Mouse (Mus musculus) thymus, postnatal 25 days (tissue): Measurements from ENCODE around the gene Sytl3.
"Not testable (repeated sequence)": the region's sequence is repeated elsewhere in the genome, so short reads cannot be mapped to it uniquely, and the experiment has no call there.

Experiments used
- DNase-seq: peaks from one replicate; pipeline ENCODE4 v3.0.0; 2022

Gene Sytl3

DNA sequence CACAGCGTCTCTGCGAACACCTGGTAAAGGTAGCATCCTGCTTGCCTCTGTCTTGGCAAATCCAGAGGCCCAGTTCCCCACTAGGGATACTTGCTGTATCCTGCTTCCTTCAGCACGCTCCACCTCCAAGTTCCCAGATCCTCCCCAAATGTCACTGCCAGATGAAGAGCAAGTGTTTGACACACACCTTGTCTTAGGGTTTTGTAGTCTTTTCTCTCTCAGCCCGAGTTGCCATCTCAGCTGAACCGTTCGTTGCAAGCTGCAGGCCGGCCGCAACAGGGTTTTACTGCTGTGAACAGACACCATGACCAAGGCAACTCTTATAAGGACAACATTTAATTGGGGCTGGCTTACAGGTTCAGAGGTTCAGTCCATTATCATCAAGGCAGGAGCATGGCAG lies 12.1 kb upstream of the Sytl3 start:
- DNase-seq, result not testable (repeated sequence)

DNA sequence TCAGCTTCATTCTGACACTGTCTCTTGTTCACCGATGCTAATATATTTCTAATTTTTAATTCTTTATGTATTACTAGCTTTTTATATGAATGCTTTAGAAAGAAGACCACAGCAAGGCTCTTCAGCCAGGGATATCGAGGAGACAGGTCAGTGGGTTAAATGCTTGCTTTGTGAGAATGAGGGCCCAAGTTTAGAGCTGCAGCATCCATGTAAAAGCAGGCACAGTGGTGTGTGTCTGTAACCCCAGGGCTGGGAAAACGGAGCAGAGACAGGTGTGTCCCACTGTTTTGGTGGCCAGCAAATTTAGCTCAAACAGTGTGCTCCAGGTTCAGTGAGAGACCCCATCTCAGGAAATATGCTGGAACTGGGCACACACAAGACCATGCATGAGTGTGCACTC lies 11.4 kb upstream of the Sytl3 start:
- DNase-seq, result not testable (repeated sequence)

DNA sequence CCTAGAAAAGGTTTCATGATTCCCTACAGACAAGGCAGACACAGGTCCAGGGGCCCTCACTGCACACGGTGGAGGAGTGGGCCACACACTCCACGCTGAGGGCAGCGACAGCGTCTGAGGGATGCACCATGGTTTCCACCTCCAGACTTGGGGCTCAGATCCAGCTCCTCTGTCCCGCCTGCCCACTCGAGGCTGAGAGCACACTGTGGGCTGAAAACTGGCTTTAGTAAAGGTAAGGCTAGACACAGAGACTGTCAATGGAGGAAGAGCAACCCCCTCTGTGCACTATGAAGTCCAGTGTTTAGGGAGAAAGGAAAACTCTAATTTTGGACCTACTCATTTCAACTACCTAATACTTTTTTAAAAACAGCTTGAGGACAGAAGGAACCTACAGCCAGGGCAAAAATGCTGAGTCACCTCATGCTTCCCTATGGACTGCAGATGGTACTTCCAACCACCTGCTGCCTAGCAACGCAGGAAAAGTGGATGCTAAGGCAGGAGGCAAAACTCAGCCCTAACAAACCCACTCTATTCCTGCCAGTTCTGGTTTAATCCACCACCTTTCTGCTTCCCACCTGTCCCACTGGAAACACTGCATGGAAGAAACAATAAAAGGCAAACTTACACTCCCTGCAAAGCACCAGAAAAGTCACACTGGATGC lies 7.9 kb upstream of the Sytl3 start:
- not testable (repeated sequence) for DNase-seq

DNA sequence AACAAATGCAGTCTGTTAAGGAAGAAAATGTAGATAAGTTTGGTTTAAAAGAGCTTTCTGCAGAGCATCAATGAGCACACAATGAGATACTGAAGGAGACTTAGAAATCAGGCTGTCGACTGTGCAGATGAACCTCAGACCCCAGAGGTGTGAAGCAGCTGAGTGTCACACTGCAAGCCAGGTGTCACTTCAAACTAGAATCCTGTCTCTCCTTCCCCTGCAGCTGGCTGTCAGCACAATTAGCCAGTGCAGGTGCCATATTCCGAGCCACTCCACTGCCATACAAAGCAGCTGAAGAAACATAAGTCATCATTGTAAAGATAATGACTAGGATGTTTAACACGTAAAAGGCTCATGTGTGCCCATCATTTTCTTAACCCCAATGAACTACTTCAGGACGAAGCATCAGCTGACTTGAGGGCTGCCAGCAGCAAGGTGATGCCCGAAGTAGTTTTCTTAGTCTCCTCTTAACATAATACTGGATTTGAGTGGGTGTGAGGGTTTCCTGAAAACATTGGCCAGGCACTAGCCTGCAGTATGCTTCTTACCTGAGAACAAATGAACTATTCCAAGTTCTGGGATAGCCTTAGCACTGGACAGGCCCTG lies 5.4 kb upstream of the Sytl3 start:
- peak; percentile 38 for DNase-seq

DNA sequence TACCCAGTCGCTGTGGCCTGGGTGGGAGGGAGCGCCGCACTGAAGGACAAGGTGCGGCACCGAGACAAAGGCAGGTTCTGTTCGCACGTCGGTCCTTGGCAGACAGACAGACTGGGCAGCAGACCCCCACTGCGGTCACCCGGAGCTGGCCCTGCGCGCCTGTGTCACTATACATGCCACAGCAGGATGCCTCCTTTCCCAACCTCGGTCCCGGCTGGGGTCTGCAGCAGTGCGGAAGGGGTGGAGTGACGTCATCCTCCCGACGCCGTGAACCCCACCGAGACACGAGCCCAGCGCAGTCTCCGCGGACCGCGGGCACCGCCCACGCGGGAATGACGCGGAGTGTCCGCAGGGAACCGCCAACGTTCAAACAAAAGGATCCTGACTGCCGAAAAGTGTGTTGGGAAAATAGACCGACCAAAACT lies 3.8 kb upstream of the Sytl3 start:
- DNase-seq, result peak; percentile 71

DNA sequence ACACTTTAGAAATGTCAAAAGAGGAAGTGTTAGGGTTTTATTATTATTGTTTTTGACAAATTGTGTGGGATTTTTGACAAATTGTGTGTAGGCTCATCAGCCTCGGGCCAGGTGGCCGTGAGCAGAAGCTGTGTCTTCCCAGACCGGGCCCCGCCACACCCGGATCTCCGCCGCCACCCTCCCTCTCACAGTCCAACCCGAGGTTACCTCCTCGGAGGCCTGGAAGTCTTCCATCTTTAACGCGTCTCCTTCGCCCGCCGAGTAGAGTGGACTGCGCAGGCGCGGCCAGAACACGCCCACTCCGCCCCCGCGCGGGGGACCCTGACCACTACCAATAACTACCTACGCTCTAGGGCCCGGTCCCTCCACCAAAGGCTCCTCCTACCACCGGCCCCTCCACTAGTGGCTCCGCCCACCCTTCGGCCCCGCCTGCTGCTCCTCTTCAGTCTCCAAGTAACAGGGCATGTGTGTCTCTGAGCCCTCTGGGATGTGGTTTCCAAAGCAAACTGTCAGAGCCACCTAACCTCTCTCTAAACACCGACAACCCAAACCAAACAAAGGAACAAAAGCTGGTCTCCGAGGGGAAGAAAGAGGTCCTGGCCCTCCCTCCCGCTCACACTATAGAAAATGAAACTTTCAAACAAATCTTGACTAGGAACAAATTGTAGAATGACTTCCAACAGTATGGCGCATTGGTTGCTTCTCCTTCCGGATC lies 3.2 kb upstream of the Sytl3 start, which contains the start of gene Dynlt1f:
TSS of gene Dynlt1f (minus strand) at position 334 of the 715 bp plus-strand sequence.
- peak; percentile 83 for DNase-seq

DNA sequence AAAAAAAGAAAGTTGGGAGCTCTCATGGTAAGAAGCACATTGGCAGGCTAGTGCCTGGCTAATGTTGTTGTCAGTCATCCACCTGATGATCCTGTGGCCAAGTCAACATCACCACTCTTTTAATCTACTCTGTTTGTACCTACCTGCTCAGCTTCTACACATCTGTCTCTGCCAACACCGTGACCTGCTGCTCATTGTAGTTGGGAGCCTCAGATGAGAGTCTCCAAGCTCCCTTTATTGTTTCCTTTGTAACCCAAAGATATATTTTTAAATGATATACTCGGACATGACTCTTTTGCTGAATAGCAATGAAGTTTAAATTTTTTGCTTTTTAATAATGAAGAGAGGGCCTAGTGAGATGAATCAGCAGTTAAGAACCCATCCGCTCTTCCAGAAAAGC lies 2.4 kb upstream of the Sytl3 start:
- not testable (repeated sequence) for DNase-seq

DNA sequence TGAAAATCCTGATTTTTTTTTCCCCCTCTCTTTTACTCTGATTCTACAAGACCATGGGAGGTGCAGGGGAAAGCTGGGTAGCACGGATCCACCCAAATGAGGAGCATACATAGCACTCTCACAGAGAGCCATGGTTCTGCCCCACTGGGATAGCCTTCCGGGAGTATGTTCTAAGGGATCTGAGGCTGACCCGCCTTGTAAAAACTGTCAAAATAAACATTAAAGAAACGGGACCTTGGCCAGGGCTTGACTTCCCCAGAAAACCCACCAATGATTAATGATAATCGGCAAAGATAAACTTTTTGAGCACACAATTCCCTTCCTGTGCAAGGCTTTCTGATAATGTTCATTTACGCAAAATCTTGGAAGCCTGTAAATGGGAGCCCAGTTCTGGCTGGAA lies 1.7 kb downstream of the Sytl3 start:
- DNase-seq, result peak; percentile 38

DNA sequence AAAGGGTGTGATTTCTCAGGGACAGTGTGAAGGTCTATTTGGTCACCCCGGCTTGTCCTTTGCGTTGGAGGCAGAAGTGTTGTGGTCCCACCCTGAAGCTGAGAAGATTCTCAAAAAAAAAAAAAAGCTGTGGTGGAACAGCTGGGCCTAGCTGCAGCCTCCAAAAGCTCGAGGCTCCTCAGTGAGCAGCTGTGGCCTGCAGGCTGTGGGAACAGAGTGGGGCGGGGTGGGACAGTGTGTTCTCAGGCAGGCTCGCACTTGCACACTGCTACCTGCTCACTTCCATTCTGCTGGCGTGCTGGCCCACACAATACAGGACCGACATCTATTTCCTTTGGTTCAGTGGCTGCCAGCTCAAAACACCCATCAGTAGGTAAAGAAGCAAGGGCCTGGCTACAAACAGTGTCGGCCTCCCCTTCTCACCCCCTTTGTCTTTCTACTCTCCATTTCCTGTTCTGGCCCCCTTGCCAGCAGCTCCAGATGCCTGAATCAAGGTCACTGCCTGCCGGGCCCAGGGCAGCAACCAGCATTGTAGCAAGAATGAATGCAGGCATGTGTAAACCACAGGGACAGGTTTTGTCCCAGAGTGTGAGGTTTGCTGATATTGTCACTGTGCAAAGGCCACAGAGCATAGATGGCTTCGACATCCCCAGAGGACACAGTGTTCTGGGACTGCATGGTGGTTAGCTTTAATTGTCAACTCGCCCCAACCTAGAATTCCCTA lies 2.4 kb downstream of the Sytl3 start:
- DNase-seq, result peak; percentile 77

DNA sequence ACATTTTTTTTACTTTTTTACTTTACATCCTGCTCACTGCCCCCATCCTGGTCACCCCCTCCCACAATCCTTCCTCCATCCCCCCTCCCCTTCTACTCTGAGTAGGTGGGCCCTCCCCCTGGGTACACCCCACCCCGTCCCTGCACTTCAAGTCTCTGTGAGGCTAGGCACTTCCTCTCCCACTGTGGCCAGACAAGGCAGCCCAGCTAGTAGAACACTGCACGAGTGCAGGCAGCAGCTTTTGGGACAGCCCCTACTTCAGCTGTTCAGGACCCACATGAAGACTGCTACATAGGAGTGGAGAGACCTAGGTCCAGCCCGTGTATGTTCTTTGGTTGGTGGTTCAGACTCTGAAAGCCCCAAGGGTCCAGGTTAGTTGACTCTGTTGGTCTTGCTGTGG lies 3.9 kb downstream of the Sytl3 start:
- DNase-seq, result peak; percentile 51

DNA sequence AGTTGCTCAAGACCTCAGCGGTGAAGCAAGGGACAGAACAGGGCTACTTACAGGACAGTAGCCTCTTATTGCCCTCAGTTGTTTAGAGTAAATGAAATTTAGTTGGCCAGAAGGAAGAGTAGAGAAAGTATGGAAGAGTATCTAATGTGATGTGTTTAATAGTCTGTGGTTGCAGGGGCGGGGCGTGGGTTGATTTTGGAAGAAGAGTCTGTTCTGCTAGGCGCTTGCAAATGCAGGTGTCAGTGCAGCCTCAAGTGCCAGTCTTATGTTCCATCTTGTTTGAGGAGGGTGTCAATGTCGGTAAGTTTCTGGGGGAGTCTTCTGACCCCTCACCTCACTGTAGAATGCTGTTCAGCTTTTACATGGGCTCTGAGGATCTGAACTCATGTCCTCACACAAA lies 6.5 kb downstream of the Sytl3 start:
- DNase-seq, result not testable (repeated sequence)

DNA sequence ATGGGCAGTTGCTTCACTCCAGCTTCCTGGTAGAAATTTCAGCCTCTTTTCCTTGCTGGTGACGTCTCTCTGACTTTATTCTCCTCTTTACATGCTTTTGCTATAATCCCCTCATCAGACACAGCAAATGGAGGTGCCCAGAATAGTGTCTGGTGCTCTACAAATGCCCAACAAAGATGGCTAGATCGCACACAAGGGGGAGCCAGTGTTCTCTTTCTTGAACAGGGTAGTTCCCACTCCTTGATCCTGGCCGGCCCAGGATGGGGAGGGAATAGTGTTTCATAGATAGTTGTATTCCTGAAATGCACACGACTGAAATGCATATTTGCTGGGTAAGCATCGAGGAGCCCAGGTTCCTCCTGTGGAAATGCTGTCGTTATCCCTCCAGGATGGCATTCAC lies 9.6 kb downstream of the Sytl3 start:
- not testable (repeated sequence) for DNase-seq

DNA sequence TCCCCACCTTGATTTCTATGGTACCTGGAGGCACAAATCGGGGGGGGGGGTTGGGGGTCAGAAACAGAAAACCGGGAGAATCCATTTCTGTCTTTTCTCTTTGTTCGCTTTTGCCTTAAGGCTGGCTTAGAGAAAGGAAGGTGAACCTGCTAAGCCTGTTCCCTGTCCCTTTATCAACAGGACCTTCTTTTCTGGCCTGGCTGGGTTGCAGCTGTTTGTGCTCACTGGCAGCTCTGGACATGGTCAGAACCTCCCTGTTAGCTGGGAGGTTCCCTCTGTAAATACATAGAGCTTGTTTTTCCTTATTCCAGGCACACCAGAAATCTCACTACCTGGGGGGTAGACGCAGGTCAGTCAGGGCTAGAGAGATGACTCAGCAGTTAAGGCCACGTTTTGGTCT lies 15.4 kb downstream of the Sytl3 start:
- not testable (repeated sequence) for DNase-seq

DNA sequence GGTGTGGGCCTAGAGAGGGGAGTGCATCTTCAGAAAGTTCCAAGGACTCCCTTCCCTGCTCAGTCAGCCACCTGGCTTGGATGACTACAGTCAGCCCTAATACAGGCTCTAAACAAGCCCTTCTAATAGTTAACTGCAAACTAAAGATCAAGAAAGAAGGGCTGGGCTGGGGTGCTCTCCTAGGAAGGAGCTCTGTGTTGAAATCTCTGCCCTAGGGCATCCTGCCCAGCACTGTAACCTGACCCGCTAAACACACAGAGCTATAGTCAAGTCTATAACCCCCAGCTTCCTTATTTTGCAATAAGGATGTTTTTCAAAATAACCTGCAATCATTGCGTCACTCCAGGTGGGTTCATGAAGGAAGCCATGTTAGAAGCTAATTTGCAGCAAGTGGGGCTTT lies 19.2 kb downstream of the Sytl3 start:
- DNase-seq, result not testable (repeated sequence)

DNA sequence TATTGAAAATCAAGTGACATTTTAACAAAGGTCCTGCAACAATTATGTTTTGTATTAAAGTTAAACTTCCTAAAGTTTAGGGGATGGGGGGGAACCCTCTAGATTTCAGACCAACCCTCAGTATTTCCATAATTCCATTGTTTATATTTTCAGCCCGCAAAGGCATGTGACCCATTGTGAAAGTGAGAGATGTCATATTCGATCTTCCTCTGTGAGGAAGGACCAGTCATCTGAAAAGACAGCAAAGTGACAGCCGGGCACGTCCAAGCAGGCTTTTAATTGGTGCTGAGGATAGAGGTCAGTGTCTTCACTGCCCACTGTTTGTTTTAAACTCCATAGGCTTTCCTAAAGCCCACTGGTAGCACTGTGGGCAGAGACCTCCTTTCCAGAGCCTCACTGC lies 22.8 kb downstream of the Sytl3 start:
- DNase-seq, result not testable (repeated sequence)

DNA sequence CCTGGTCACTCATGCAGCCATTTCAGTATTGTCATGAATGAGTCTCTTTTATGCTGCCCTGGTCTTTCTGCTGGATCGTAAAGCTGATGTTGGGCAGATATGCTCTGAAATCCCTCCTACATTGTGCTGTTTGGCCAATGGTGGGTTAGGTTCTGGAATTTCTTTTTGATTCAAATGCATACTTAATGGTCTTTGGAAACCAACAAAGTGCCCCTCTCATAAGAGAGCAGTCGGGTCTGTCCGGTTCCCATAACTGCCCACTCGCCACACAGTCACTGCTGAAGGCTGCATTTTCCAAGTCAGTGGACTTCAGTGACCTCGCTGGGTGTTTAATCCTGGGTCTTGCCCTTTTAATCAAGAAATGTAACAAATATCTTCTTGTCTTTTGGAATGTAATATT lies 24.8 kb downstream of the Sytl3 start:
- DNase-seq, result not testable (repeated sequence)

DNA sequence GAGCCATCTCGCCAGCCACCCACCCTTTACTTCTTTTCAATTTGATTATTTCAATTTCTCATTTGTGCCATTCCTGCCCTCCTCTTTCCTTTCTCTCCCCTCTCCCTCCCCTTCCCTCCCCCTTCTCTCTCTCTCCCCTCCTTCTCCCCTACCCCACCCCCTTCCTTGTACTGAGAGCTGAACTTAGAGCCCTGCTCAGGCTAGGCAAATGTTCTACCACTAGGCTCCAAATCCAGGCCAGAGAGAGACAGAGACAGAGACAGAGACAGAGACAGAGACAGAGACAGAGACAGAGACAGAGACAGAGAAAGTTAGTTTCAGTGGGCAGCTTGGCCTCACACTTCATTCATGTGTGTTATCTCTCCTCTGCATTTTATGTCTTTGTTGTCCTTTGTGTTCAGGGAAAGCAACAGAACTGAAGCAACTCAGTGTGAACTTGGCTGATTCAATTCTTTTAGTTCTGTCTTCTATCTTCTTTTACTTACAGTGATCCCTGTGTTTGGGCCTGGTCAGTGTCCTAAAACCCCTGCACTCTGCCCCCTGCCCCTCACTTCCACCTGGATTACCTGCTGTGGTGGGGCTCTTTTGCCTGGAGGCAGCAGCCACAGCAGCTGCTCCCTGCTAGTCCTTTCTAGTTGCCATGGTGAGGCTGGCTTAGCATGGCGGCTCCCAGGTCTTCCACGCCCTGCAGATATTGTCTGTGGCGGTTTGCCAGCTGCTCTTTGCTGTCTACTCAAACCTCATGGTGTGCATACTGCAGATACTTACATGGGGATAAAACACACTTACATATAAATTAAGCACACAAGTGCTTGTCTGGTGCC lies 25.8 kb downstream of the Sytl3 start:
- DNase-seq, result not testable (repeated sequence)

DNA sequence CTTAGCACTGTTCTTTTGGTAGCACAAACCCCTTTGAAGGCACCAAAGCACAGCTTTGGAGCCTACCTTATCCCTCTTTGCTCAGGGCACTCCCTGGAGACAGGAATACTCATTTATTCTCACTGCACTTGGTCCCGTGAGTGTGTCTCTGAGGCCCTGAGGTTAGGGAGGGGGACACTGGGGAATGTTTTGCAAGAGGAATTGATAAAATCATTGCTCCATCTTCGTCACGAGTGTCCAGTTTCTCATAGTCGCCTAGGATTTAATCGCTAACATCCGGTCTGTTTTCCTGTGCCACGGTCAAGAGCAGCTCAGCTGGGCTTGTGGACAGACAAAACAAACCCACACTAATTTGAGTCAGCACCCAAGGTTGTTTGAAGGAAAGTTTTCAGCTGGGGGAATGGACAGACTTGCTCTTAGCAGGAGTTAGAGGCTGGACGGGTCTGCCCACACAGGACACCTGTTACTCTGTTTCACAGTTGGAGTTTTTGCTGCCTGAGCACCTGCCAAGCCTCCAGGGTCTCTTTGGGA lies 26.5 kb downstream of the Sytl3 start:
- not testable (repeated sequence) for DNase-seq

DNA sequence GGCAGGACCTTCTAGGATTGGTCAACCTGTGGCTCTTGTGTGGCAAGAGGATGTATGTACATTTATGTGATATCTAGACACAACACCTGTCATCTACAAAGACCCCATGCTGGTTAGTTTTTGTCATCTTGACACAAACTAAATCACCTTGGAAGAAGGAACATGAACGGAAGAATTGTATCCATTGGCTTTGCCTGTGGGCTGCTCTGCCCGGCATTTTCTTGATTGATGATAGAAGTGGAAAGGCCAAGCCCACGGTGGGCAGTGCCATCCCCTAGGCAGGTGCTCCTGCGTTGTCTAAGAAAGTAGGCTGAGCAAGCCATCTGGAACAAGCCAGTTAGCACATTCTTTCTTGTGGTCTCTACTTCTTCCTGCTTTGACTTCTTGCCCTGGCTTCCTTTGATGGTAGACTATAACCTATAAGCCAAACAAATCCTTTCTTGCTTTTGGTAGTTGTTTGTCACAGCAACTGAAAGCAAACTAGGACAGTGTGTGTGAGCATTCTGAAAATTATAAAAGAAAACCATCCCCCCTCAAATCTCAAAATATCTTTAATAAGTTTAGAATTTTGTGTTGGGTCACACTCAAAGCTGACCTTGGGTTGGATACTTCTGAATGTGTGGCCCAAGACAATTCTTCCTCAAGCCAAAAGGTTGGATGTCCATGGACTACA lies 27.5 kb downstream of the Sytl3 start:
- peak; percentile 73 for DNase-seq

DNA sequence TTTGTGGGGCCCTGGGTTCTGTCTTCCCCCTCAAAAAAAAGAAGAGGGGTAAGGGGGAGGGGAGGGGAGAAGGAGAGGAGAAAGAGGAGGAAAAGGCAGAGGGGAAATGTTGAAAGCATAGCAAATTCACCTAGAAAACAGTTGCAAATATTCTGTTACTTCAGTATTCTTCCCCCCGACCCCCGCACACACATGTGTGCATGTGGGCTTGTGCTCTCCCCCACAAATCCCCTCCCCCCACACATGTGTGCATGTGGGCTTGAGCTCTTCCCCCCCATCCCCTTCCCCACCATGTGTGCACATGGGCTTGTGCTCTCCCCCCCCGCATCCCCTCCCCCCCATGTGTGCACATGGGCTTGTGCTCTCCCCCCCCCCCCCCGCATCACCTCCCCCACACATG lies 30.5 kb downstream of the Sytl3 start:
- peak; percentile 48 for DNase-seq

DNA sequence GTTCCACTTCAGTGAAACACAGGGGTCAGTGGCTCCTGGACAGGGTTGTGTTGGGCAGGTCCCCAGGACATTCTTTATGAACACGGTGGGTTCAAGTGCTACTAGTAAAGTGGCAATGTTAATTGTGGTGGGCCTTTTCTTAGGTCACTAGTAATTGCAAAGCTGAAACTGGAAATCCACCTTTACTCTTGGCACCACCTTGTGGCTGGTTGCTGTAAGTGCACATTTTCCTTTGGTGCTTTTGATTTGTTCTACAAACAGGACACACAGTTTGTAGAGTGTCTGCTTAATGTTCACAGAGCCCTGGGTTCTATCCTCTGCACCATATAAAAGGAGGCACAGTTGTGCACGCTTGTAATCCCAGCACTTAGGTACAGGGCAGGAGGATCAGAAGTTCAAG lies 32.7 kb downstream of the Sytl3 start:
- peak; percentile 96 for DNase-seq

DNA sequence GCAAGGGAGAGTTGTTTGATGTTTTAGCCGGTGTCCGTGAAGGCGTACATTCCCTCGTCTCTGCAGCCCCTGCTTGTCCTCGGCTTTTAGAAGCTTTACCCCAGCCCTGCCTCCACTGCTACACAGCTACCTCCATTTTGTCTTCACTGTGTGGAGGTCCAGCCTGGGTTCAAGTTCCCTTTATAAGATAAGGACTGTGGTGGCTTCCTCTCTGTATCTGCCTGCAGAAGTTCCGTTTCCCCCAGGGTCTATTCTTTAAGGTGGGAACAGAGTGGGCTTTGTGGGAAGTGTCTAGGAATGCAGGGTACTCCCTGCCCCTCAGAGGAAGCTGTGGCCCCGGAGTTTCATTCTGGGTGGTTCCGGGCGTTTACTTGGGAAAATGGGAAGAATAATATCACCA lies 36.8 kb downstream of the Sytl3 start:
- DNase-seq, result not testable (repeated sequence)
